Mouse (Mus musculus): ENCODE measurements around the gene Fut8. TPM values are rescaled to one million over a fixed set of nuclear protein-coding genes. Genes with fewer than 3 reads are reported as not detected.

Gene Fut8
- polyA plus RNA-seq, 1 experiment from 2014 or later, result 7.1 TPM

GRCm38 (mm10) chr12:77197121-77197599 is 40.8 kb upstream of the Fut8 start:
- H3K4me1 ChIP-seq (ENCODE audit: control insufficient read depth, low read depth, low read length), result peaks cover 5% of the 10 kb centered on the region; the same call in 1 of the 2 replicates
- H3K27ac ChIP-seq (ENCODE audit: low read length), result no peak overlapping the region
- 36% methylated on average over 7 of the region's 7 CpGs for WGBS (ENCODE audit: insufficient replicate concordance)
- no peak overlapping the region for H3K4me3 ChIP-seq (ENCODE audit: low read depth, low read length)
- no peaks in the 10 kb centered on the region for H3K9me3 ChIP-seq (replicated peaks; ENCODE audit: control insufficient read depth, low read length)
- H3K36me3 ChIP-seq (ENCODE audit: control insufficient read depth, insufficient read depth), result no peaks in the 10 kb centered on the region
- no peak for ATAC-seq (ENCODE audit: low read depth)
- no peak overlapping the region for H3K4me2 ChIP-seq (ENCODE audit: low read depth, low read length)
- H3K27me3 ChIP-seq (ENCODE audit: control insufficient read depth, insufficient read depth, low read depth, low read length), result no peaks in the 10 kb centered on the region
- no peak overlapping the region for H3K9ac ChIP-seq (ENCODE audit: low read depth, low read length)

DNA sequence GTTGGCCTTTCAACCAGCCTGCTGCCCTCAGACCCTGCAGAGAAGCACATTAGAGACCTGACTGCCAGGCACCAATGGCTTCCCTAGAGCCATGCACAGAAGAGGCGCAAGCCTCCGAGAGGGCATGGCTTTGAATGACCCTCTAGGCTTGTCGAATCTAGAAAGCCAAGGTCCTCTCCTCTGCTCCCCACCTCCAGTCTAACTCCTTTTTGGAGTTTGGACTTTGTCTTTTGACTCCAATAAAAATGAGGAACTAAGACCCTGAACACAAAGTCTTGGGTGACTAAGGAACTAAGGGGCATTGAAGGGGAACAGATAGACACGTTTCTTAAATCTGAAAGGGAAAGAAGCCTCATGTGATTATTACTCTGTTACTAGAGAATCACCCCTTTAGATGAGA is 39.7 kb upstream of the Fut8 start:
- Histone ChIP-seq H3K4me1 (ENCODE audit: control insufficient read depth, low read depth, low read length) (peaks cover 5% of the 10 kb centered on the region; the same call in 1 of the 2 replicates), H3K27ac (ENCODE audit: low read length) (no peak overlapping the region)
- 67% methylated on average over 4 of the region's 4 CpGs for WGBS (ENCODE audit: insufficient replicate concordance)

DNA sequence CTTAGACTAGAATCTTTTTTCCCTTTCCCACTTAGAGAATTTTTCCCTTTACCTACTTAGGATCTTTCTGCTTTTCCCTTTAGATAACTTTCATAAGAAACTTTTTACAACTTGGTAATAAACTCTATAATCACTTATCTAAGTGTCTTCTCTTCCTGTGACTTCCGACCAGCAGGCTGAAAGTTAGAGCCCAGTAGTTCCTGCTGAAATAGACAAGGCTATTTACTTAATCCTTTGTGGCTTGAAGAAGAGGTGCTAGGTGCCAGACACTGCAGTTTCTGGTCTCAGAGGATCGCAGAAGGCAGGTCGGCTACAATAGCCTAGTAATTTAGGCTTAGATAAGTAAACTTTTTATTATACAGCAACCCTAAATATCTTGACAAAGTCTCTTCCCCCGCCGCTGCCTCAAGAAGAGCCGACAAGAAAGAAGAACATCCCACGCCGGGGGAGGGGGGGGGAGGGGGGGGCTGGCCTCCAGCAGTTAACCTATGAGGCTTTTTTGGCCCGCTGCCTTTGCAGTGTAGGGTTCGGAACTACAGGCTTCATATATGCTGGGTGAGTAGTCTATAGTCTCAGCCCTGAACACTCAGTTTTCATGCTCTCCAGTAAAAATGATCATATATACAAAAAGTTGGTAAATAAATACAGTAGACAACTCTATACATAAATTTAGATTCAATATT is 36.3 kb upstream of the Fut8 start:
- H3K36me3 ChIP-seq (ENCODE audit: control insufficient read depth, insufficient read depth), result no peaks in the 10 kb centered on the region
- no peak for ATAC-seq (ENCODE audit: low read depth)
- no peak overlapping the region for H3K27ac ChIP-seq (ENCODE audit: low read length)
- no peaks in the 10 kb centered on the region for H3K9me3 ChIP-seq (replicated peaks; ENCODE audit: control insufficient read depth, low read length)
- H3K9ac ChIP-seq (ENCODE audit: low read depth, low read length), result no peak overlapping the region
- peaks cover 5% of the 10 kb centered on the region; the same call in 1 of the 2 replicates for H3K4me1 ChIP-seq (ENCODE audit: control insufficient read depth, low read depth, low read length)
- no peak overlapping the region for H3K4me2 ChIP-seq (ENCODE audit: low read depth, low read length)
- WGBS (ENCODE audit: insufficient replicate concordance), result 37% methylated on average over 10 of the region's 10 CpGs
- no peaks in the 10 kb centered on the region for H3K27me3 ChIP-seq (ENCODE audit: control insufficient read depth, insufficient read depth, low read depth, low read length)
- no peak overlapping the region for H3K4me3 ChIP-seq (ENCODE audit: low read depth, low read length)

More for the DNA sequence above, 39.7 kb upstream of the Fut8 start:
- Histone ChIP-seq H3K9ac (ENCODE audit: low read depth, low read length) (no peak overlapping the region), H3K4me2 (ENCODE audit: low read depth, low read length) (no peak overlapping the region), H3K4me3 (ENCODE audit: low read depth, low read length) (no peak overlapping the region), H3K36me3 (ENCODE audit: control insufficient read depth, insufficient read depth) (no peaks in the 10 kb centered on the region), H3K27me3 (ENCODE audit: control insufficient read depth, insufficient read depth, low read depth, low read length) (no peaks in the 10 kb centered on the region), H3K9me3 (replicated peaks; ENCODE audit: control insufficient read depth, low read length) (no peaks in the 10 kb centered on the region)
- no peak for ATAC-seq (ENCODE audit: low read depth)

DNA sequence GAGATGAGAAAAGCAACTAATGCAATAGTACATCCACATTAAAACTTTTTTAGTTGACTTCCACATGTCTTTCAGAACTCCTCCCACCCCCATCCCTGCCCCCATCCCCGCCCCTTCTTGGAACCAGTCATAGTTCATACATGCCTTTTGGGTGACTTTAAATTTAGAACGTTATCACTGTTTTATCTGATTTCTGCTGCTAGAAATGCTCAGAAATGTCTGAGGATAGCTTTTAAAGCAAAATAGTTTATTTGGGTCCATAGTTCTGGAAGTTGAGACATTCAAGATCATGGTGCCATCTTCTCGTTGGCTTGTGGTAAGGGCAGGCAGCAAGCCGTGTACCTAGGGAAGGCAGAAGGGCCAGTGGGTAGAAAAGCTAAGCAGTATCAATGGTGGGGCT is 34.8 kb upstream of the Fut8 start:
- 63% methylated on average over 4 of the region's 4 CpGs for WGBS (ENCODE audit: insufficient replicate concordance)
- H3K4me3 ChIP-seq (ENCODE audit: low read depth, low read length), result no peak overlapping the region

GRCm38 (mm10) chr12:77206852-77207251 is 31.1 kb upstream of the Fut8 start:
- WGBS (ENCODE audit: insufficient replicate concordance), result 67% methylated on average over 5 of the region's 5 CpGs
- no peak overlapping the region for H3K9ac ChIP-seq (ENCODE audit: low read depth, low read length)
- no peaks in the 10 kb centered on the region for H3K36me3 ChIP-seq (ENCODE audit: control insufficient read depth, insufficient read depth)
- no peaks in the 10 kb centered on the region for H3K27me3 ChIP-seq (ENCODE audit: control insufficient read depth, insufficient read depth, low read depth, low read length)
- H3K4me2 ChIP-seq (ENCODE audit: low read depth, low read length), result no peak overlapping the region
- ATAC-seq (ENCODE audit: low read depth), result no peak
- no peaks in the 10 kb centered on the region for H3K4me1 ChIP-seq (ENCODE audit: control insufficient read depth, low read depth, low read length)
- no peaks in the 10 kb centered on the region for H3K9me3 ChIP-seq (replicated peaks; ENCODE audit: control insufficient read depth, low read length)
- no peak overlapping the region for H3K27ac ChIP-seq (ENCODE audit: low read length)
- no peak overlapping the region for H3K4me3 ChIP-seq (ENCODE audit: low read depth, low read length)

More for the DNA sequence above, 34.8 kb upstream of the Fut8 start:
- Histone ChIP-seq H3K27ac (ENCODE audit: low read length) (no peak overlapping the region), H3K27me3 (ENCODE audit: control insufficient read depth, insufficient read depth, low read depth, low read length) (no peaks in the 10 kb centered on the region), H3K36me3 (ENCODE audit: control insufficient read depth, insufficient read depth) (no peaks in the 10 kb centered on the region), H3K9ac (ENCODE audit: low read depth, low read length) (no peak overlapping the region), H3K9me3 (replicated peaks; ENCODE audit: control insufficient read depth, low read length) (no peaks in the 10 kb centered on the region), H3K4me2 (ENCODE audit: low read depth, low read length) (no peak overlapping the region), H3K4me1 (ENCODE audit: control insufficient read depth, low read depth, low read length) (no peaks in the 10 kb centered on the region)
- no peak for ATAC-seq (ENCODE audit: low read depth)

DNA sequence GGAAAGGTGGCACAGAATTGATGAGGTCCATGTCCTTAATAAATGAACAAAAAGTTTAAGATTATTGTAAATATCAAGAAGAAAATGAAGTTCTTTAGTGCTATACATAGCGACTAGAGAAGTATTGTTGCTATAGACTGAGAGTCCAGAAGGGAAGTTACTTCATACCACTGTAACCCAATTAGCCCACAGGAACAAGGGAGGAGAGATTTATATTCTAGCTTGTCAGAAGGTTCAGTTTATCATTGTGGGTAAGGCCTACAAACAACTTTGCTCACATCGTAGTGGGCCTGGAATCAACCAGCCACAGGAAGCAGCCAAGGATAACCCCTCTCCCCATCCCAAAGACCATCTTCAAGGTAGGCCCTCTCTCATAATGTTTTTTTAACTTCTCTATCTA is 29.9 kb upstream of the Fut8 start:
- H3K36me3 ChIP-seq (ENCODE audit: control insufficient read depth, insufficient read depth), result no peaks in the 10 kb centered on the region
- no peaks in the 10 kb centered on the region for H3K4me1 ChIP-seq (ENCODE audit: control insufficient read depth, low read depth, low read length)
- WGBS (ENCODE audit: insufficient replicate concordance), result 34% methylated on average over 2 of the region's 2 CpGs
- no peak overlapping the region for H3K4me3 ChIP-seq (ENCODE audit: low read depth, low read length)
- no peak overlapping the region for H3K9ac ChIP-seq (ENCODE audit: low read depth, low read length)
- no peaks in the 10 kb centered on the region for H3K27me3 ChIP-seq (ENCODE audit: control insufficient read depth, insufficient read depth, low read depth, low read length)
- H3K9me3 ChIP-seq (replicated peaks; ENCODE audit: control insufficient read depth, low read length), result no peaks in the 10 kb centered on the region
- no peak for ATAC-seq (ENCODE audit: low read depth)
- no peak overlapping the region for H3K4me2 ChIP-seq (ENCODE audit: low read depth, low read length)
- H3K27ac ChIP-seq (ENCODE audit: low read length), result no peak overlapping the region

- no peaks in the 10 kb centered on the region for H3K27me3 ChIP-seq (ENCODE audit: control insufficient read depth, insufficient read depth, low read depth, low read length)
- ATAC-seq (ENCODE audit: low read depth), result no peak
- no peaks in the 10 kb centered on the region for H3K4me1 ChIP-seq (ENCODE audit: control insufficient read depth, low read depth, low read length)
- H3K4me2 ChIP-seq (ENCODE audit: low read depth, low read length), result no peak overlapping the region
- H3K9ac ChIP-seq (ENCODE audit: low read depth, low read length), result no peak overlapping the region
- 53% methylated on average over 5 of the region's 5 CpGs for WGBS (ENCODE audit: insufficient replicate concordance)
- no peak overlapping the region for H3K27ac ChIP-seq (ENCODE audit: low read length)
- H3K36me3 ChIP-seq (ENCODE audit: control insufficient read depth, insufficient read depth), result no peaks in the 10 kb centered on the region
- no peaks in the 10 kb centered on the region for H3K9me3 ChIP-seq (replicated peaks; ENCODE audit: control insufficient read depth, low read length)
- H3K4me3 ChIP-seq (ENCODE audit: low read depth, low read length), result no peak overlapping the region
These were observed 29.2 kb upstream of the Fut8 start for GRCm38 (mm10) chr12:77208576-77209180.

DNA sequence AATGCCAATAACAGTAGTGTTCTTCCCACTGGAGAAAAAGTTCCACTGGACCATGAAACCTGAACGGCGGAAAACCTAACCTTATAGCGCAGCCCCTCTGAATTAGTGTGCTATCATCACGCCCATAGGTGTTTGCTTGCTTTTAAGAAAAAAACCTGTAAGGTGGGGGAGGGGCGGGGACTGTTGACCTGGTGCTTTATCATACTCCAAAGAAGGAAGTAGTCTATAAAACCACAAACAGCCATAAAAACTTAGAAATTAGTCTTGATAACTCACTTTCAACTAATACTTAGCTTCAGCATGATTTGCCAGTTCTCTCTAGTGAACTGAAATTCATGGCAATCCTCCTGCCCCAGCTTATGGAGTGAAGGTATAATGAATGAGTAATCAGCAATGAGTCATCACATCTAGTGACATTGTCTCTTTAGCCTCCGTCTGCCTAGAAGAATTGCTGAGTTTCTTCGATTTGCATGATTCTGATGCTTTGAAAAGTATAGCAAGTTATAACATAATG is 26.2 kb upstream of the Fut8 start:
- Histone ChIP-seq H3K27ac (ENCODE audit: low read length) (no peak overlapping the region), H3K9me3 (replicated peaks; ENCODE audit: control insufficient read depth, low read length) (no peaks in the 10 kb centered on the region), H3K9ac (ENCODE audit: low read depth, low read length) (no peak overlapping the region), H3K4me1 (ENCODE audit: control insufficient read depth, low read depth, low read length) (peaks cover 5% of the 10 kb centered on the region; the same call in 1 of the 2 replicates), H3K4me2 (ENCODE audit: low read depth, low read length) (no peak overlapping the region), H3K27me3 (ENCODE audit: control insufficient read depth, insufficient read depth, low read depth, low read length) (no peaks in the 10 kb centered on the region), H3K36me3 (ENCODE audit: control insufficient read depth, insufficient read depth) (no peaks in the 10 kb centered on the region), H3K4me3 (ENCODE audit: low read depth, low read length) (no peak overlapping the region)
- WGBS (ENCODE audit: insufficient replicate concordance), result 49% methylated on average over 7 of the region's 7 CpGs
- no peak for ATAC-seq (ENCODE audit: low read depth)

- no peak overlapping the region for H3K9ac ChIP-seq (ENCODE audit: low read depth, low read length)
- no peaks in the 10 kb centered on the region for H3K9me3 ChIP-seq (replicated peaks; ENCODE audit: control insufficient read depth, low read length)
- H3K36me3 ChIP-seq (ENCODE audit: control insufficient read depth, insufficient read depth), result no peaks in the 10 kb centered on the region
- H3K4me2 ChIP-seq (ENCODE audit: low read depth, low read length), result no peak overlapping the region
- no peak overlapping the region for H3K27ac ChIP-seq (ENCODE audit: low read length)
- WGBS (ENCODE audit: insufficient replicate concordance), result 60% methylated on average over 6 of the region's 6 CpGs
- no peak overlapping the region for H3K4me3 ChIP-seq (ENCODE audit: low read depth, low read length)
- peaks cover 6% of the 10 kb centered on the region; the same call in 1 of the 2 replicates for H3K4me1 ChIP-seq (ENCODE audit: control insufficient read depth, low read depth, low read length)
- no peaks in the 10 kb centered on the region for H3K27me3 ChIP-seq (ENCODE audit: control insufficient read depth, insufficient read depth, low read depth, low read length)
- ATAC-seq (ENCODE audit: low read depth), result no peak
These were observed 23.9 kb upstream of the Fut8 start for GRCm38 (mm10) chr12:77213896-77214564.

Measured in liver, embryonic 16.5 days (tissue).